Mouse (Mus musculus): Measurements from ENCODE around the gene Gm10663. TPM values are rescaled to one million over a fixed set of nuclear protein-coding genes. Genes with fewer than 3 reads are reported as not detected.

Gene Gm10663
- polyA plus RNA-seq, 1 experiment from 2014 or later, result not detected

- Histone ChIP-seq H3K9me3 (replicated peaks) (no peaks in the 10 kb centered on the region), H3K4me1 (no peaks in the 10 kb centered on the region)
Measured at GRCm38 (mm10) chr8:65056722-65057121, 18.1 kb upstream of the Gm10663 start.

GRCm38 (mm10) chr8:65062195-65062594 lies 12.6 kb upstream of the Gm10663 start:
- WGBS, result 76% methylated on average over 4 of the region's 4 CpGs
- H3K27me3 ChIP-seq (ENCODE audit: low read depth, poor library complexity, severe bottlenecking), result peaks cover 13% of the 10 kb centered on the region
- no peak for DNase-seq (ENCODE audit: low spot score)
- no peak overlapping the region for H3K27ac ChIP-seq (replicated peaks)
- H3K9me3 ChIP-seq (replicated peaks), result no peaks in the 10 kb centered on the region
- no peaks in the 10 kb centered on the region for H3K4me1 ChIP-seq
- no peaks in the 10 kb centered on the region for H3K36me3 ChIP-seq
- no peak overlapping the region for H3K4me3 ChIP-seq

More at GRCm38 (mm10) chr8:65056722-65057121, 18.1 kb upstream of the Gm10663 start:
- Histone ChIP-seq H3K27me3 (ENCODE audit: low read depth, poor library complexity, severe bottlenecking) (no peaks in the 10 kb centered on the region), H3K4me3 (no peak overlapping the region), H3K27ac (replicated peaks) (no peak overlapping the region), H3K36me3 (no peaks in the 10 kb centered on the region)
- WGBS, result 87% methylated on average over 4 of the region's 4 CpGs
- DNase-seq (ENCODE audit: low spot score), result no peak

- Histone ChIP-seq H3K4me3 (no peak overlapping the region), H3K27ac (replicated peaks) (no peak overlapping the region), H3K36me3 (no peaks in the 10 kb centered on the region), H3K9me3 (replicated peaks) (no peaks in the 10 kb centered on the region), H3K27me3 (ENCODE audit: low read depth, poor library complexity, severe bottlenecking) (peaks cover 15% of the 10 kb centered on the region), H3K4me1 (peaks cover 10% of the 10 kb centered on the region)
- no peak for DNase-seq (ENCODE audit: low spot score)
- 75% methylated on average over 2 of the region's 2 CpGs for WGBS
Measured at GRCm38 (mm10) chr8:65064071-65064470, 10.8 kb upstream of the Gm10663 start.

GRCm38 (mm10) chr8:65065622-65066021 lies 9.2 kb upstream of the Gm10663 start:
- peaks cover 15% of the 10 kb centered on the region for H3K27me3 ChIP-seq (ENCODE audit: low read depth, poor library complexity, severe bottlenecking)
- H3K9me3 ChIP-seq (replicated peaks), result no peaks in the 10 kb centered on the region
- no peak overlapping the region for H3K27ac ChIP-seq (replicated peaks)
- H3K4me3 ChIP-seq, result no peak overlapping the region
- WGBS, result 95% methylated on average over 3 of the region's 3 CpGs
- H3K4me1 ChIP-seq, result peaks cover 10% of the 10 kb centered on the region
- H3K36me3 ChIP-seq, result no peaks in the 10 kb centered on the region
- DNase-seq (ENCODE audit: low spot score), result no peak

- Histone ChIP-seq H3K9me3 (replicated peaks) (no peaks in the 10 kb centered on the region), H3K27me3 (ENCODE audit: low read depth, poor library complexity, severe bottlenecking) (peaks cover 15% of the 10 kb centered on the region), H3K36me3 (no peaks in the 10 kb centered on the region), H3K4me3 (no peak overlapping the region), H3K4me1 (peaks cover 10% of the 10 kb centered on the region), H3K27ac (replicated peaks) (no peak overlapping the region)
- WGBS, result 85% methylated on average over 4 of the region's 4 CpGs
- no peak for DNase-seq (ENCODE audit: low spot score)
Measured at GRCm38 (mm10) chr8:65067031-65067430, 7.8 kb upstream of the Gm10663 start.

- Histone ChIP-seq H3K4me3 (0 out of 2 replicates have a peak overlapping the region, but pooled peaks have one; percentile 26), H3K27me3 (ENCODE audit: low read depth, poor library complexity, severe bottlenecking) (peaks cover 15% of the 10 kb centered on the region), H3K4me1 (peaks cover 10% of the 10 kb centered on the region), H3K9me3 (replicated peaks) (no peaks in the 10 kb centered on the region), H3K27ac (replicated peaks) (no peak overlapping the region), H3K36me3 (no peaks in the 10 kb centered on the region)
- peak; percentile 34 for DNase-seq (ENCODE audit: low spot score)
- 30% methylated on average over 10 of the region's 10 CpGs for WGBS
Measured at GRCm38 (mm10) chr8:65067694-65068472, 7.0 kb upstream of the Gm10663 start.

GRCm38 (mm10) chr8:65068473-65068819 lies 6.4 kb upstream of the Gm10663 start:
- H3K9me3 ChIP-seq (replicated peaks), result no peaks in the 10 kb centered on the region
- H3K4me3 ChIP-seq, result 0 out of 2 replicates have a peak overlapping the region, but pooled peaks have one; percentile 26
- WGBS, result 69% methylated on average over 4 of the region's 4 CpGs
- H3K36me3 ChIP-seq, result no peaks in the 10 kb centered on the region
- H3K4me1 ChIP-seq, result peaks cover 10% of the 10 kb centered on the region
- no peak overlapping the region for H3K27ac ChIP-seq (replicated peaks)
- no peak for DNase-seq (ENCODE audit: low spot score)
- H3K27me3 ChIP-seq (ENCODE audit: low read depth, poor library complexity, severe bottlenecking), result peaks cover 15% of the 10 kb centered on the region

DNA sequence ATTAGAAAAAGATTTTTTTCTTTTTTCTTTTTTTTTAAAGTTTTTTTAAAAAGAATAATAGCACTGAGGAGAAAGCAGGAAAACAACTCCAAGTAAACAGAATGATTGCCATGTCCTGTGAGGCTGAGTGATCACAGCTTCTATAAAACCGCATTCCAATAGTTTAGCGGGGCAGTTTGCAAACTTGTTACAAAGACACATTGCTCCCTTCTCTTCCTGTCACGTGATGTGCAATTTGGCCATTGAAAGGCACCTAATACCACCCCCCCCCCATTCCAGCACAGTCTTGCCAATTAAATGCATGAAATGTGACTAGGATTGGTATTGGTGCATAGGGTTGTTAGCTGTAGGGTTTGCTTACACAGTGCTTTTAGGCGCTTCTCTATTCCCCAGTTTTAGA lies 3.8 kb upstream of the Gm10663 start:
- Histone ChIP-seq H3K4me3 (no peak overlapping the region), H3K27ac (replicated peaks) (no peak overlapping the region), H3K27me3 (ENCODE audit: low read depth, poor library complexity, severe bottlenecking) (peaks cover 9% of the 10 kb centered on the region; the same call in 1 of the 2 replicates), H3K36me3 (no peaks in the 10 kb centered on the region), H3K4me1 (peaks cover 10% of the 10 kb centered on the region), H3K9me3 (replicated peaks) (no peaks in the 10 kb centered on the region)
- DNase-seq (ENCODE audit: low spot score), result no peak
- WGBS, result 86% methylated on average over 4 of the region's 4 CpGs

- no peaks in the 10 kb centered on the region for H3K36me3 ChIP-seq
- no peak overlapping the region for H3K4me3 ChIP-seq
- 93% methylated on average over 9 of the region's 9 CpGs for WGBS
- H3K4me1 ChIP-seq, result peaks cover 8% of the 10 kb centered on the region; the same call in 1 of the 2 replicates
- H3K27me3 ChIP-seq (ENCODE audit: low read depth, poor library complexity, severe bottlenecking), result no peaks in the 10 kb centered on the region
- DNase-seq (ENCODE audit: low spot score), result no peak
- H3K9me3 ChIP-seq (replicated peaks), result no peaks in the 10 kb centered on the region
- no peak overlapping the region for H3K27ac ChIP-seq (replicated peaks)
Measured at GRCm38 (mm10) chr8:65080731-65081130, 5.9 kb downstream of the Gm10663 start.

DNA sequence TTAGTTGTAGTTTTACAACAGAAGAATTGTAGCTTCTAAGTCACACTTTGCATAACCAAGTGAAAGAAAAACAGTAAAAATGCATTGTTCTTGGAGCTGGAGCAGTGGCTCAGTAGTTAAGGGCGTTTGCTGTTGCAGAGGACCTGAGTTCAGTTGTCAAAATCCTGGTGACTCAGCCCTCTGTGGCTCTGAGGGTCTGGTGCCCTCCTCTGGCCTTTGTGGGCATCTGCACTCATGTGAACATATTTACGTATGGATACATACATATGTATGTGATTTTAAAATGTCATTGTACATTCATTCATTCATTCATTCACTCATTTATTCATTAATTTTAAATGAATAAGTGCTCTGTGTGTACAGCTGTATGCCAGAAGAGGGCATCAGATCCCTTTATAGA lies 10.8 kb downstream of the Gm10663 start:
- no peak for DNase-seq (ENCODE audit: low spot score)
- Histone ChIP-seq H3K4me1 (peaks cover 8% of the 10 kb centered on the region; the same call in 1 of the 2 replicates), H3K27me3 (ENCODE audit: low read depth, poor library complexity, severe bottlenecking) (no peaks in the 10 kb centered on the region), H3K9me3 (replicated peaks) (no peaks in the 10 kb centered on the region), H3K4me3 (no peak overlapping the region), H3K27ac (replicated peaks) (no peak overlapping the region), H3K36me3 (no peaks in the 10 kb centered on the region)
- WGBS, result 67% methylated on average over 2 of the region's 2 CpGs

DNA sequence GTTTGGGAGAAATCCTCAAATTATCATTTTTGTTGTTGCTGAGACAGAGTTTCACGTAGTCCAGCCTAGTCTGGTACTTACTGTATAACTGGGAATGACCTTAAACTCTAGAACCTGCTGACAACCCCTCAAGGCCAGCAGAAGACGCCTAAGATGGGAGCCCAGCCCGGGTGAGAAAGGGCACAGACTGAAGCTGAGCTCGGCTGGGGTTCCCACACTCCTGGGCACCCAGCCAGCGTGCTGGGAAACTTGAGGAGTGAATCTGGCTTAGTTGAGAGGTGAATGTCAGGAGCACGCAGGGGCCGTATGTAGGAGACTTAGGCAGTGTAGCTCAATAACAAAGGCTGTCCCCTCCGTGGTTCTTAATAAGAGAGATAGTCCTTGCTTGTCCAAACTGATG lies 12.9 kb downstream of the Gm10663 start:
- H3K27ac ChIP-seq (replicated peaks), result no peak overlapping the region
- H3K9me3 ChIP-seq (replicated peaks), result no peaks in the 10 kb centered on the region
- peaks cover 8% of the 10 kb centered on the region; the same call in 1 of the 2 replicates for H3K4me1 ChIP-seq
- H3K36me3 ChIP-seq, result no peaks in the 10 kb centered on the region
- no peaks in the 10 kb centered on the region for H3K27me3 ChIP-seq (ENCODE audit: low read depth, poor library complexity, severe bottlenecking)
- 87% methylated on average over 8 of the region's 8 CpGs for WGBS
- H3K4me3 ChIP-seq, result no peak overlapping the region
- no peak for DNase-seq (ENCODE audit: low spot score)

DNA sequence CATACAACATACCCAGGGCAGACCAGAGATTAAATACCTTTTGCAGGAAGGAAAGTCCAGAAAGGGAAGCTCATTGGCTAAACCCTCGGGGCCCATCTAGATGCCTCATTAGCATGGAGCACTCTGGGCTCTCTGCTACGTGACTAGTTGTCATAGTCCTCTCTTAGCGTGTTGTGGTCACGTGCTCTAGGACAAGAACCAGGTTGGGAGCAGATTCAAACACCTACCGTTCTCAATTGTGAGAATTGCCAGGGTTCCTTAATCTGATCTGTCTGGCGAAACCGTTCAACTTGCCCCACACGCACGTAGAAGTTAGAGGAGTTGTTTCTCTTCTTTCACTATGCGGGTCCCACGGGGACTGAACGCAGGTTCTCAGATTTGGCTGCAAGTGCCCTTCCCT lies 13.3 kb downstream of the Gm10663 start:
- no peaks in the 10 kb centered on the region for H3K27me3 ChIP-seq (ENCODE audit: low read depth, poor library complexity, severe bottlenecking)
- H3K4me1 ChIP-seq, result peaks cover 4% of the 10 kb centered on the region; the same call in 1 of the 2 replicates
- no peak overlapping the region for H3K4me3 ChIP-seq
- 91% methylated on average over 12 of the region's 12 CpGs for WGBS
- no peak for DNase-seq (ENCODE audit: low spot score)
- no peaks in the 10 kb centered on the region for H3K9me3 ChIP-seq (replicated peaks)
- H3K36me3 ChIP-seq, result no peaks in the 10 kb centered on the region
- no peak overlapping the region for H3K27ac ChIP-seq (replicated peaks)

- Histone ChIP-seq H3K36me3 (no peaks in the 10 kb centered on the region), H3K4me3 (no peak overlapping the region), H3K27ac (replicated peaks) (no peak overlapping the region), H3K27me3 (ENCODE audit: low read depth, poor library complexity, severe bottlenecking) (no peaks in the 10 kb centered on the region), H3K4me1 (no peaks in the 10 kb centered on the region), H3K9me3 (replicated peaks) (no peaks in the 10 kb centered on the region)
- DNase-seq (ENCODE audit: low spot score), result no peak
- WGBS, result 81% methylated on average over 7 of the region's 7 CpGs
Measured at GRCm38 (mm10) chr8:65089781-65090180, 14.9 kb downstream of the Gm10663 start.

Data from midbrain, embryonic 10.5 days (tissue).